Mouse (Mus musculus) E14TG2a.4 (cell line): ENCODE data around the gene Ms4a12.

Experiments
- H3K27me3 ChIP-seq: 2 replicates; pipeline ENCODE4 v1.6.1; 2014; ENCODE audit warnings: low read length, control low read depth; ENCODE audit not compliant: insufficient read depth
- H3K36me3 ChIP-seq: 2 replicates; pipeline ENCODE4 v1.6.1; 2014; ENCODE audit warnings: low read length, control low read depth; ENCODE audit not compliant: insufficient read depth
- H3K4me1 ChIP-seq: replicated peaks from 2 replicates; pipeline ENCODE4 v1.6.1; 2014; ENCODE audit warnings: low read depth, low read length, control low read depth
- H3K4me3 ChIP-seq: replicated peaks from 2 replicates; pipeline ENCODE4 v1.5.1; 2014; ENCODE audit warnings: mild to moderate bottlenecking, low read length
- H3K9me3 ChIP-seq: 2 replicates; pipeline ENCODE4 v1.6.1; 2014; ENCODE audit warnings: low read length, control low read depth
- CTCF ChIP-seq: conservative IDR thresholded peaks from 2 replicates; pipeline ENCODE4 v1.5.1; 2014; ENCODE audit warnings: low read length
- NANOG ChIP-seq: IDR thresholded peaks from 2 replicates; pipeline ENCODE4 v1.6.1; 2014; ENCODE audit warnings: borderline replicate concordance, low read length, mixed read lengths
- POU5F1 ChIP-seq: IDR thresholded peaks from 2 replicates; pipeline ENCODE4 v1.6.1; 2014; ENCODE audit warnings: low read length, borderline replicate concordance

Ms4a12 gene

GRCm38 (mm10) chr19:11177464-11177863 is 54.8 kb downstream of the Ms4a12 start:
- no peak for TF ChIP-seq NANOG
- TF ChIP-seq POU5F1: no peak
- no peak for TF ChIP-seq CTCF
- H3K4me1 ChIP-seq: no peaks in the 10 kb centered on the region

GRCm38 (mm10) chr19:11165172-11165571 is 67.1 kb downstream of the Ms4a12 start, which contains the start of gene 1700025F22Rik:
Gene 1700025F22Rik, minus strand, starts transcription at chr19:11165320.
- Histone ChIP-seq H3K36me3 (no peaks in the 10 kb centered on the region), H3K27me3 (no peaks in the 10 kb centered on the region), H3K4me3 (no peak within 1 kb of the TSS), H3K9me3 (no peaks in the 10 kb centered on the region), H3K4me1 (no peaks in the 10 kb centered on the region)
- TF ChIP-seq POU5F1 (no peak), CTCF (peak; percentile 63)

More at GRCm38 (mm10) chr19:11177464-11177863, 54.8 kb downstream of the Ms4a12 start:
- H3K36me3 ChIP-seq: no peaks in the 10 kb centered on the region
- H3K4me3 ChIP-seq: no peak overlapping the region
- H3K9me3 ChIP-seq: no peaks in the 10 kb centered on the region
- no peaks in the 10 kb centered on the region for H3K27me3 ChIP-seq
